Mouse (Mus musculus) MN1 (cell line): ENCODE data around the gene Fsip1.
"Not testable (repeated sequence)": the region's sequence is repeated elsewhere in the genome, so short reads cannot be mapped to it uniquely, and the experiment has no call there.

ENCODE experiments used
- DNase-seq: peaks from one replicate; pipeline ENCODE4 v3.0.0-alpha.2; 2016; ENCODE audit warnings: low spot score

Gene Fsip1

DNA sequence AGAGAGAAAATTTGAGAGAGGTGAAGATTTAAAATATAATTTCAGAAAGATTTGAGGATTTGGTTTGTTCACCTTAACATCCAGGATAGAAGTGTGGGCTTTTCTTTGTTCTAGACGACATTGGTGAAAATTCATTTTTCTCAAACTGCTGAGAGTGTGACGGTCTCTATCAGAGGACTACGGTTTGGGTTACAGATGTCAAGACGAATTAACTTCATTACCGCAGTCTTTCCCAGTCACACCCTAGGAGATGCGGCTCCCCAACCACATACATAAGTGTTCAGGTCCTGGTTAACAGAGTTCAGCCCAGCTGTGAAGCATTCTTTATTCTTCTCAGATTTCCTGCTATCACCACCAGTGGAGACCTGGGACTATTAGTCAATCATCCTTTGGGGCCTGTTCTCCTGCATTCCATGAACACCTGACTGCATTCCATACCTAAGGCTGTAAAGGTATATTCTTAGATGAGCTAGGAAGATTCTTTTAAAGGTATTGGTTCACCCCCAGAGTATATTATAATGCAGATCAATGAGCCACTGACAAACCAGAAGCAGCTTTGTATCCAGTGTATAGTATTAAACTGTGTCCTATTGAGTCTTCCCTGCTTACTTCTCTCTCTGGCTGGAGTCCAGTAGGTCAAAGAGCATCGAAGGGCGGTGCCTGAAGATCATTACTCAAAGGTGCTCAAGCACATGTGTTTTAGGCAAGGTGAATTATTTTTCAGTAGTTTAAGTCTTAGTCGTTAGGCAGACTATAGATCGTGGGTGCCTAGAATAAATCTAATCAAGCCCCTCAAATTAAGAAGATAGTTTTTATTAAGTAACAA is 82.0 kb downstream of the Fsip1 start:
- no peak for DNase-seq

GRCm38 (mm10) chr2:118168225-118168624 is 88.5 kb downstream of the Fsip1 start:
- no peak for DNase-seq

DNA sequence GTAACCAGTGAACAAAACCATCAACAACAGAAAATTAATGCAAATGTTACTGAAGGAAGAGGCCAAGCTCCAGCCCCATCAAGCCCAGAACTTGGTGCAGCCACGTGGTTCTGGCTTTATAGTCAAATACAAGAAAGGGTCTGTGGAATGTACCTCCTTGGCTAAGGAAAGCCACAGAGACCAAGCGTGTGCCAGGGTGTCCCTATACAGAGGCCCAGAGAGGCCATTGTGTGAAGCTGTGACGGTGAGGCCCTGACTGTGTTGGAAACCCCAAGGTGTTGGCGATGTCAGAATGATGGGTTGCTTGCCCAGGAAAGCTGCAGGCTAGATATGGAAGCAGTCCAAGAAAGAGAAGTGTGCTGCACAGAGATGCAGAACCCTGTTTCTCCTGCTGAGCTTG is 89.0 kb downstream of the Fsip1 start:
- DNase-seq: no peak

GRCm38 (mm10) chr2:118165691-118166090 is 91.1 kb downstream of the Fsip1 start:
- DNase-seq: no peak

- DNase-seq: no peak
Observed at GRCm38 (mm10) chr2:118164137-118164536, 92.6 kb downstream of the Fsip1 start.

DNA sequence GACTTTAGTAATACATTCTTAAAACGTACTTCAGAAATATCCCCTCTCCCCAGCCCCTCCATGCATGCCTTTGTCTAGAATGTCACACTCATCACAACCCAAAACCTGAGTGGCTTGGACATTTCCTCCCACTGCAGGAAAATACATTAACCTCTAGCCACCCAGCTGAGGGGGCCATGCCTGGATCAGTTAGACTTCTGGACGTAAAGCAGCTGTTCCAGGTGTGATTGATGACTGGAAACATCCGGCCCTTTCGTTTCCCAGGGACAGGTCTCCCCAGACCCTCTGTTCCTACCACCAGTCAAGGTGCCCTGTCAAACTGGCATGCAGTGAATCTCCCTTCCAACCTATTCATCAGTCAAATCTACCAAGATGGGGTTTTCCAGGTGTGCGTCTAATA is 94.3 kb downstream of the Fsip1 start:
- DNase-seq: no peak

GRCm38 (mm10) chr2:118160991-118161390 is 95.8 kb downstream of the Fsip1 start:
- no peak for DNase-seq

GRCm38 (mm10) chr2:118160547-118160946 is 96.2 kb downstream of the Fsip1 start:
- DNase-seq: no peak

GRCm38 (mm10) chr2:118159126-118159525 is 97.6 kb downstream of the Fsip1 start:
- no peak for DNase-seq

GRCm38 (mm10) chr2:118158095-118158494 is 98.7 kb downstream of the Fsip1 start:
- no peak for DNase-seq

DNA sequence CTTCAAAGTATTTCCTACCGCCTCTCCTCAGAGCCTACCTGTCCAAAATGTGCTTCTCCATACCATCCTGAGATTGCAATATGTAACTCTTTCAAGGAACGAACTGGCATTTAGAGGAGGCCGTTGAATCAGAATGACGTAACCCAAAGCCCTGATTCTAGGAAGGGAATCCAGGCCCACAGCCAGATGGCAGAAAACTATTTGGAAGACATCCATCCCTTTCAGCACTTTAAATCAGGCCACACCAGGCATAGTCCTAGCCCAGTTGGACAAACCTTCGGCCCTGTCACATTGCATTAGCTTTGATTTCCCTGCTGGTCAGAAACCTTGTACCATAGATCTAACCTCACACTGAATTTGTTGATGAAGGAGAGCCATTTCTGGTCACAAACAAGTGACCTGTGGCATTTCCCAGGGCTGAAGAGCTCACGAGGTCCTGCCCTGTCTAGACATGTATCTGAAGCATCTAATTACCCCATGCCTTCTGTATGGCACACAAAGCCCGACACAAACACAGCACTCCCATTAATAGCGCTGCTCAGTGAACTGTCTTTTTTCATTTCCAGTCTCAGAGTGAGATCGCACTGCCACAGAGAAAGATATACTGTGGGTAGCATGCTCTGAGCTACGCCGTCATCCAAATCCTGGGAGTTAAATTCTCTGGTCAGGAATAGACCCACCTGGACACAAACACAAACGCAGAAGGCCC is 106.8 kb downstream of the Fsip1 start:
- no peak for DNase-seq

GRCm38 (mm10) chr2:118148321-118149142 is 108.2 kb downstream of the Fsip1 start:
- DNase-seq: no peak

DNA sequence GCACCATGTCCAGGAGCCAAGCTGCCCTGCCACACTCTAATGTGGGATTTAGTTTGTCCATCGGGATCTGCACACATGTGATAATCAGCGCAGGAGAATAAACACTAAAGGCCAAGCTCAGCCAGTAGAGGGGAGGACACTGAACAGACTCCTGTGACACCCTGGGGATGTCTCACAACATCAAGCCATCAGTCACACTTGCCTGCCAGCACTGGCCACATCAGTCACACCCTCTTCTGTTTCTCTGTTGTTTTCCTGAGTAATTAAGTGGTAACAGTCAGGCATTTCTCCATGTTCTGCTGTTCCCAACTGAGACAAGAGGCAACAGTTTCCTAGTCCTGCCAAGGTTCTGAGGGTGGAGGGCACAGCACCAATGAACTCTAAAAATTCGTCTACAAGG is 109.0 kb downstream of the Fsip1 start:
- DNase-seq: not testable (repeated sequence)

DNA sequence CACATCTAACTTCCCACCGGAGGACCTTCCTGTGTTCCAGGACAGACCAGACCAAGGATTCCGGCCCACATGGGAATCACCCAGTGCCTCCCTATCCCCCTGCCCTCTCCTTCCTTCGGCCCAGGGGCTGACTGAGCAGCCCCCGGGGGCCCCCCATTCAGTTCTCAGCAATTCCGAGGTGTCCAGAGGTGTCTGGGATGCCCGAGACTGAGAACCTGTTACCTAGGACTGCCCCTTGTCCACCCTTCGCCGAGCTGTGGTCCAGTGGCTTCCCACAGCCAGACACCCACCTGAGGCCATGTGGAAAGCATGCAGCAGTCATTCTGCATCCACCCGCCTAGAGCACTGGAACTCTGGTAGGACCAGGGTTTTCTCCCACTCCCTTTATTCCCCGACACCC is 115.1 kb downstream of the Fsip1 start:
- no peak for DNase-seq

GRCm38 (mm10) chr2:118139261-118139660 is 117.5 kb downstream of the Fsip1 start:
- DNase-seq: no peak

DNA sequence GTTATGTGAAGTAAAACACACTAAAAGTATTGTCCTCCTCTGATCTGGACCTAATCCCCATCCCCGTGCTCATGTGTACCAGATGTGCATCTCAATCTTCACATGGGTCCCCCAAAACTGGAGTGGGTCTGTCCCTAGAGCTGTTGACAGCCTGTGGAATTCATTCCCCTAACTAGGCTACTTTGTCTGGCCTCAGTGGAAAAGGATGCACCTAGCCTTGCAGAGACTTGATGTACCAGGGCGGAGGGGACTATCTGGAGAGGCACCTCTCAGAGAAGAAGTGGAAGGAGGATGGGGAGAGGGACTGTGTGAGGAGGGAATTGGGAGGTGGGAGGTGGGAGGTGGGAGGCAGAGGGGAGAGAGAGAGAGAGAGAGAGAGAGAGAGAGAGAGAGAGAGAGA is 119.0 kb downstream of the Fsip1 start:
- no peak for DNase-seq

DNA sequence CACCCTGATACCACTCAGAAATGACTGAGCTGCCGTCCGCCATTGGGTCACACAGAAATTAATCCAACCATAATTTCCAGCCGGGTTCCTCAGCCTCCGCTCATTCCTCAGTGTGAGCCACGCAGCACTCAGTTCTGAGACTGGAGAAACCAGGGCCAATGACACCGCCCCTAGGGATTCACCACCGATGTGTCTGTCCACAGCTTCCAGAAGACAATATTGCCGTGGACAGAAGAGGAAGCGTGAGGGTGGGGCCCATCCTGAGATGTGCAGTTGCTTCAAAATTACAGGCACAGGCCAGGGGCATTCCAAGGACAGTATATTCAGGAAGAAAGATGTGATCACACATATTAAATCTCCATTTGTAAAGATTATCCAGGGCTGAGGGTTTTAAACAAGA is 119.7 kb downstream of the Fsip1 start:
- DNase-seq: no peak

DNA sequence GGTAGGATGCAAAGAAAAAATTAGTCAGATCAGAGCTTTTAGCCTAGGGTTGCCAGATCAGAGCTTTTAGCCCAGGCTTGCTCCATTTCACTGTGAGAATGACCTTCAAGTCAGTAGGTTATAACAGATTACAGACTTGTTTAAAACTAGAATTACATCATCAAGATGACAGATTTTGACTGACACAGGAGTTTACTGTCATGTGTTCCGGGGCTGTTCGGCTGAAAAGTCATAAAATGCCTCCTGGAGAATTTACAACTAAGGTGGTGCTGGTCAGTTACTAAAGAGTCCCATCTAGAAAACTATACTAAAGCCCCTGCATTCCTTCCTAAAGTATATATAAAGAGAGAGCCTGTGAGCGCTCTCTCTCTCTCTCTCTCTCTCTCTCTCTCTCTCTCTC is 128.5 kb downstream of the Fsip1 start:
- no peak for DNase-seq

DNA sequence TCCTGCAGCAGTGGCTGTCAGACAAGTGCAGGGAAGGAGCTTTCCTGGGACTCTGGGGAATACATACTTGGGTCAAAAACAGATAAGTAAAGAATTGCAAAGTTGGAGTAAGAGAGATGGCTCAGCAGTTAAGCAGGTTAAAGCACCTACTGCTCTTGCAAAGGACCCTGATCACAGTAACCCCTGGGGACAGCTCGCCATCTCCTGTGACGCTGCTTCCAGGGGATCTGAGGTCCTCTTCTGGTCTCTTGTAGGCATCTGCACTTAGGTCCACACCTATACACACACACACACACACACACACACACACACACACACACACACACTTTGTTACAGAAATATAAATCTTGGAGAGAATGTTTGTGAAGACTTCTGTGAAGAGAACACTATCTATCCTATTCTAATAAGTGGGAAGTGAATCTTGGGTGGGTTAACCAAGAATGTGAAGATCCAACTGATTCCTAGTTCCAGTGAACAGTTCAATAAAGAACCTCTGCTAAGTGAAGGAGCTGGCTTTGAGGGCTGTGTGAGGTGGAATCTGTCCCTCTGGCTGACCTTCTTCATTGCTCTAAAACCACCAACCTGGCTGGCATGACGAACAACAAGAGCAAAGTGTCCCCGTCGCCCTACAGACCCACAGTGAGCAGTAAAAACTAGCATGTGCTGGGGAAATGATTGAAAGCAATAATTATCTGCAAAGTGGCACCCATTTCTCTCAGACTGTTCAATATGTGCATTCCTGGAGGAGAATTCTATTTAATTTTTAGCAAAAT is 129.1 kb downstream of the Fsip1 start:
- DNase-seq: no peak

- DNase-seq: no peak
Observed at GRCm38 (mm10) chr2:118125943-118126470, 130.8 kb downstream of the Fsip1 start.

- no peak for DNase-seq
Observed at GRCm38 (mm10) chr2:118125211-118125939, 131.4 kb downstream of the Fsip1 start.
